Mouse (Mus musculus) heart, postnatal 10 days (tissue): ENCODE data around the gene Kctd15. TPM values are rescaled to one million over a fixed set of nuclear protein-coding genes. Genes with fewer than 3 reads are reported as not detected.

Source experiments
- DNase-seq, 2 experiments: peaks; one replicate each; pipeline ENCODE4 v3.0.0; 2021
- intact Hi-C: fragments of 180-260 bp; cut with DNase I; formaldehyde crosslinking; loops from one replicate; pipeline ENCODE4 v1.15.1; 2025
- total RNA-seq, 2 experiments: library from RNA; stranded (reverse); gene quantifications; 2 replicates each; pipeline ENCODE4 v1.2.3; 2021

The Kctd15 gene
- total RNA-seq, 2 experiments from 2014 or later: 4.2 to 5.8 TPM

DNA sequence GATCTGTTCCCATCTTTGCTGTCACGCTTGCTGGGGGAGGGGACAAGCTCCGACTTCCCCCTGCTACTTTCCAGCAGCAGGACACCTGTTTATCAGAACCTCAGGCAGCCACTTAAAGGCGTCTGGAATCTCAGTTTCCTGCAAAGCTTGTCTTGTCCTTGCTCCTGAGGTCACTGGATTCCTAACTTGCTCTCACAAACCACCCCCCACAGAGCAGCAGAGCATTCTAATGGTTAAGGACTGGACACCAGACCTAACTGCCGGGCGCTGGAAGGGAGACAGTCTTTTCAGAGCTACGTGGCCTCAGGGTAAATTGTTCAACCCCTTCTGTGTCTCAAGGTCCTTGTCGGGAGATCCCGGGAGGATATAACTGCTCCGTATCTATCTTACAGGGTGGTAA lies 12.8 kb upstream of the Kctd15 start:
- no peak for DNase-seq

DNA sequence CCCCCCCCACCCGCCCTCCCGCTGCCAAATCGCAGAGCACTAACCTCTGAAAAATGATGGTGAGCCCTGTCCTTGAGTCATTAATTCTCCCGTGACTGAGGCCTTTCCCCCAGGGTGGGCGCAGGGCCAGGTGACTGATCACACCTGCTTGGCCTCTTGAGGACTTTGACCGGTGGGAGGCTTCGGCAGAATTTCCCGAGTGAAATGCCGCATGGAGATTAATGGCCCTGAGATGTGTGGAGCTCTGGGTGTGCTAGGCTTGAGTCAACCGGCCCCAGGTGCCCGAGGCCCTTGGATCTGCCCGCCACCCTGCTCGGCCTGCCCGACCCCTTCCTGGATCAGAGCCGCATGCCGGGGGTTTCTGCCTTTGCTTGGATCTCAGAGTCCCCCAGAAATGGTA lies 11.3 kb upstream of the Kctd15 start:
- DNase-seq: no peak
- intact Hi-C loops: no loop called here

More for the DNA sequence above, 12.8 kb upstream of the Kctd15 start:
- intact Hi-C loops: no loop called here

DNA sequence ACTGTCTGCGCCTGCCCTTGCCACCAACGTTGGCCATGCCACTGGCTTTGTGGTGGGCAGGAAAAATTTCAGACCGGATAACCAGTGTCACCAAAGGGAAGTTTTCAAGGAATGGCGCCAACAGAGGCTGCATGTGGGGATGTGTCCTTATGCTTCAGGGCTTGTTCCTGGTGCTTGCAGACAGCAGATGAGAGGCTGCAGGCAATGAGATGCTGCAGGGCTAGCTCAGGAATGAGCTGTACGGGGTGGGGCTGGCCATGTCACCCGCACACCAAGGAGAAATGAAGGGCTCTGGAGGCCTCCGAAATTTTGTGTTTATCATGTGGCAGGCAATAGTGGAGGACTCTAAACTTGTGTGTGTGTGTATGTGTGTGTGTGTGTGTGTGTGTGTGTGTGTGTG lies 6.6 kb upstream of the Kctd15 start:
- no peak for DNase-seq
- intact Hi-C loops: no loop called here

DNA sequence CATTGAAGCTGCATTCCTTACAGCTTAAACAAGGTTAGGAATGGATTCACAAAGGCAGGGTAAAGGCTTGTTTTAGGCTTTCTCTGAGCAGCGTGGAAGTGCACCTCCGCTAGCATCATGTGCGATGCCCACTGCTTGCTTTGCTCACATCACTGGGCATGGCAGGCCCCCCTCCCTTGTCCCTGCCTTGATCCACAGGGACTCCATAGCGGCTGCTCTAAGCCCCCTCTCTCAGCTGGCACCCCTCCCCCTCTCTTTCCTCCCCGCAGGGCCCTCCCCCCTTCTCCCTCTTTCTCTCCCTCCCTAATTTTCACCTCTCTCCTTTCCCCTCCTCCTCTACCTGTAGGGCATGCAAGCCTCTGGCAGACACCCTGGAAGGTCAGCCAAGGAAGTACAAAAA lies 5.7 kb upstream of the Kctd15 start:
- intact Hi-C loops: no loop called here
- DNase-seq: no peak

DNA sequence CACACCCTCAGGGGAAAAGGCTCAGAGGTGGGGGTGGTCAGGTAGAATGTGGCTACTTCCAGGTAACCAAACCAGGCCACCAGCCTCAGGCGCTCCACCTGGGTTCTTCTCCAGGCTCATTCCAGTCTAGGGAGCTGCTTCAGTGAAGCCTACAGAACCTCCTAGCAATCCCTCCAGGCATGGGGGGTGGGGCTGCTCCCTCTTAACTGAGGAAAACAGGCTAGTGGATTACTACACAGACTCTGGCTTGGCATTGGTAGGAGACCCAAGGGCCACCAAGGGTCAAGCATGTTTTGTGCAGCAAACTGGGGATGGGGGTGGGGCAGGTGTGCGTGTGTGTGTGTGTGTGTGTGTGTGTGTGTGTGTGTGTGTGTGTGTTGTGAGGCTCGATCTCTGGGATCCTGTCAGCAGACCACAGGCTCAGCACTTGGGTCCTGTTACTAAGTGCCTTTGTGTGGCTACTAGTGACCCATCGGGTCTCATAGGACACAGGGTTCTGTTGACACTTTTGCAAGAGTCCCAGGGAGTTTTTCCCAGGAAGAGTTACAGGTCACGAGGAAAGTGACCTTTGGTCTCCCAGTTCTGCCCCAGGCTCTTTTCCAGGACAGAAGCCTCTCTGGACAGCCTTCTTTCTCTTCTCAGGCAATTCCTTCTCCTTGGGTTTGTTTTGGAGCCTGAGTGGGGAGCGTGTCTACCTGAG lies 3.0 kb upstream of the Kctd15 start:
- DNase-seq: no peak
- intact Hi-C loops: loop anchor here (5.0 kb wide), 3 partner anchors 42 to 222 kb away; no protein-coding TSS in a partner anchor

DNA sequence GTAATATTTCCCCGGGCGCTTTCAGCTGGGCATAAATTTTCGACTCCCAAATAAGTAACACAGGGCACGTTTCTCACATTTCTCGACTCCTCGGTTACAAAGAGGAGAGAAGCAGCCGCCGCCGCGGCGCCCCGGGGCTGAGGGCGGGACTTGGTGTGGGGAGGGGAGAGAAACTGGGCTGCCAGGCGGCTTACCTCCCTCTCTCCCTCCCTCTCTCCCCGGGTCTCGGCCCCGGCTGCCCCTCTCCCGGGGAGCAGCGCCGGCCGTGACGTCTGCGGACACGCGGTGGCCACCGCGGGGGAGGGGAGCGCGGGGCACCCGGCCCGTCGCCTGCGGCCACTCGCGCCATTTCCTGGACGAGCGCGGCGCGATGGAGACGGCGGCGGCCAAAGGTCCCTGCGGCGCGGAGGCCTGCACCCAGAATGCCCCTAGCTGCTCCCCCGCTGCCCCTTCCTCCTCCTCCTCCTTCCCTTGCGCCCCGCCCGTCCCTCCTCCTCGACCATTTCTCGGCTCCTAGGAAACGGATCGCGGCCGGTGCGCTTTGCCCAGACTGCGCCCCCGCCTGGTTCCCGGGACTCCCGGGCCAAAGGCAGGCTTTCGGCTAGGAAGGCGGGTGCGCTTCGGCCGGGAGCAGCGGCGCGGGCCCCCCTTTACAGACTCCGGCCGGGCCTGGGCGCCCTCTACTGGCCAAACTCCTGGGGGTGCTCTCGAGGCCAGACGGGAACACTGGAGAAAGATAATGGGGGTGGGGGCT lies 1.3 kb downstream of the Kctd15 start:
- peak; percentile 92 to 94 for DNase-seq
- intact Hi-C loops: loop anchor here (2.0 to 5.0 kb wide), 4 partner anchors 38 to 218 kb away; no protein-coding TSS in a partner anchor

DNA sequence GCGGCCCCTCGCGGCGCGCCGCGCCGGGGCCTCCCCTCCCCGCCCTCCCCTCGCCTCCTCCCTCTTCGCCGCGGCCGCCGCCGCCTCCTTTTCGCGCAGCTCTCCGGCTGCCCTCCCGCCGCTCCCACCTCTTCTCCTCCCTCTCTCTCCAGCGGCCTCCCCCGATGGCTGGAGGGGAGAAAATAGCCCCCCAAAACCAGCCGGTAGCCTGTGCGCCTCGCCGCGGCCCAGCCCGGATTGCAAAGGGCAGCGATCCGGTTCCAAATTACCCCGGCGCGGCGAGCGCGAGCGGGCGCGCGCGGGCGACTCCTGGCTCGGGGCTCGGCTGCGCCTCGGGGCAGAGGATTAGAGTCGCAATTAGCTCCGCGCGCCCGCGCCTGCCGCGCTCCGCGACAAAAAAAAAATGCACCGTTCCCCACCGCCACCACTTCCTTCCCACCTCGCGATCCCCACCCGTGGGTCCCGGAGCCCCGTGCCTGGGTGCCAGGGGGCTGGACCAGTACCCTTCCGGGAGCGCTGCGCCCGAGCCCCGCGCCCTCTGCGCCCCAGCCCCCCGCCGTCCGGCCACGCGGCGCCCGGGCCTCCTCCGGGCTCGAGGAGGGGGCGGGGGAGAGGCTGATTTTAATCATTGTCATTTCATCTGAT lies 2.0 kb downstream of the Kctd15 start:
- peak; percentile 61 to 69 for DNase-seq

DNA sequence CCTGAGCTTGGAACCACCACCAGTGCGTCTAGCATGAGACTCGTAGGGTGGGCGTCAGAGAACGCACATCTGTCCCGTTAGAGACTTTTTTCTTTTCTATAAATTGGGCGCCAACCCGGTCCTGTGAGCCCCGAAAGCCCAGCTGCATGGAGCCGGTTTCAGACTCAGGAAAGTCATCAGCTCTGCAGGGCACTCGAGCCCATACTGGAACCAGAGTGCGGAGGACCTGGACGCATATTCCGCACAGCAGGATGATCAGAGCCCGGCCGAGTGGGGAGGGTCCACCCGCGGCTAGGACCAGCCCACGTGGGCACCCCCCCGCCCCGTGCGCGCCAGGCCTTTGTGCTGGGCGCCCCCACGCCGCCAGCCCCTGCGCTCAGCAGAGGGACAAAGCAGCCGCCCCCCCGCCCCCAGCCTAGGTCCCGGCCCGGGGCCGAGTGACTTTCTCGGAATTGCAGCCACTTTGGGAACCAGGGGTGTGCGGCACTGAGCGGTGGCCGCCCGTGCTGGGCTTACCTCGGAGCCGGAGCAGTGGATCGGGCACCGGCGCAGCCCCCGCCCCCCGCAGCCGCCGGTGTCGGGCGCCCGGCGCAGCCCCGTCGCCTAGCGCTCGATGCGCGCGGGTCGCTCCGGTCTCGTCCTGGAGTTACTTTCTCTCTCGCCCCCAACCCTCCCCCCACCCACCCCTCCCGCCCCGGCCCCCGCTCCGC lies 2.6 kb downstream of the Kctd15 start:
- intact Hi-C loops: loop anchor here (2.0 kb wide), 1 partner anchor 161 kb away; no protein-coding TSS in a partner anchor
- DNase-seq: peak; percentile 32 to 34

More for the DNA sequence above, 2.0 kb downstream of the Kctd15 start:
- intact Hi-C loops: loop anchor here (2.0 to 5.0 kb wide), 4 partner anchors 37 to 217 kb away; no protein-coding TSS in a partner anchor

DNA sequence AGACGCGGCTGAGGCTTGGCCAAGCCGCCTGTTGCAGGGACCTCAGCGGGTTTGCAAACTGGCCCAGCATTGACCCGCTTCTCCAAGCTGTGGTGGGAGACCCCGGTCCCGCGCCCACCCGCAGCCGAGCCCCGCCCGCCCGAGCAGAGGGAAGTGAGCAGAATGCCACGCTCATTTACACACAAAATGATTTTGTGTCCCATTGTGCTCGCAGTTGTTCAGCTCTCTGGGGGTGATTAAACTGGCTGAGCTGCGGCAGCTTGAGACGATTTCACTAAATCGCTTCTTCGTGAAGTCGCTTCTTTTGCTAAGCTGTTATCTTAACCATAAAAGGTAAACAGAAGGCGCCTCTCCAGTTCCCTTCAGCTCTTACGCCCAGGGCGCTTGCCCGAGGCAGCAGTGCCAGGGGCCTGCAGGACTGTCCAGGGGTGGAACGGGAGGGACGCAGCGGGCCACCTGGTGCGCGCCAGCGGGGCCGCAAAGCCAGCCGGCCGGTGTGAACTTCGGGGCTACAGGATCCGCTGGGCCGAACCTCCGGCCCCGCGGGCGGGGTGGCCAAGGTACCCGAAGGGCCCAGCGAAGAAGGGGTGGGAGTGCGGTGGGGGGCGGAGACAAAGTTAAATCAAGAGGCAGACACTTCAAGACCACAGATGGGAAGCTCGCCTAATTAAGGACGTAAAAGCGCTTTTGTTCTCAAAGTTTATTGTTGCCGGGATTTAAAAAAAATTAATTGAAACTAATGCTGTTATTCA lies 3.6 kb downstream of the Kctd15 start:
- DNase-seq: peak; percentile 35 to 47
- intact Hi-C loops: no loop called here

DNA sequence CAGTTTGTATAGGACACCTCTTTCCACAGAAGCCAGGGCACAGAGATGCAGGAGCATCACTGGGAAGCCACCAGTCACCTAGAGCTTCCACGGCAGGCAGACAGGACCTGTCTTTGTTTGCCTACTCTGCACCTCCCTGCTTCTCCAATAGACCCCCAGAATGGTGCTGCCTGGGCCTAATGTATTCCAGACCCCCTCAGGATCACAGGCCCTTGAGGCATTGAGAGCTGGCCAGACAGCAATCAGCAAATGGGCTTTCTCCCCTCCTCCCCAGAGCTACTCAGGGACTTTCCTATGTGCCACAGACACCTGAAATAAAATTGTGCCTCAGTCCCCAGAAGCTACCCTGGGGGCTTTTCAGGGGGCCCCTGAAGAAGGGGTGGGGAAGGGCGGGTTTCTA lies 5.2 kb downstream of the Kctd15 start:
- intact Hi-C loops: no loop called here
- no peak for DNase-seq

DNA sequence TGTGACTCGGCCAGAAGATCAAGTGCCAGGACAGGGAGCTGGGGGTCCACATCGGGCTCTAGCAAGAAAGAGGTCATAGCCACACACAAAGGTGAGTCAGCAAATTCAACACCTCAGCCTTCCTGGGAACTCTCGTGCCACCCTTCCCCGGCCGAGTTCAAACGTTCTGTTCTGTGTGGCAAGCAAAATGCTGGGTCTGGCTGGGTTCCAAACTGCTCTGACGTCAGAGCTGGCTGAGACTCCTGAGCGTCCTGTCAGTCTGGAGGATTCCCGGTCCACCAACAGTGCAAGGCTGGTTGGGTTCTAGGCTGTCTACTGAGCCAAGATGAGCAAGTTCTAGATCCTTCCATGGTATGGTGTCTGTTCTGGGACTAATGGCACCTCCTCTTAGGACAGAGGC lies 9.5 kb downstream of the Kctd15 start:
- intact Hi-C loops: no loop called here
- DNase-seq: peak; percentile 50 to 67

DNA sequence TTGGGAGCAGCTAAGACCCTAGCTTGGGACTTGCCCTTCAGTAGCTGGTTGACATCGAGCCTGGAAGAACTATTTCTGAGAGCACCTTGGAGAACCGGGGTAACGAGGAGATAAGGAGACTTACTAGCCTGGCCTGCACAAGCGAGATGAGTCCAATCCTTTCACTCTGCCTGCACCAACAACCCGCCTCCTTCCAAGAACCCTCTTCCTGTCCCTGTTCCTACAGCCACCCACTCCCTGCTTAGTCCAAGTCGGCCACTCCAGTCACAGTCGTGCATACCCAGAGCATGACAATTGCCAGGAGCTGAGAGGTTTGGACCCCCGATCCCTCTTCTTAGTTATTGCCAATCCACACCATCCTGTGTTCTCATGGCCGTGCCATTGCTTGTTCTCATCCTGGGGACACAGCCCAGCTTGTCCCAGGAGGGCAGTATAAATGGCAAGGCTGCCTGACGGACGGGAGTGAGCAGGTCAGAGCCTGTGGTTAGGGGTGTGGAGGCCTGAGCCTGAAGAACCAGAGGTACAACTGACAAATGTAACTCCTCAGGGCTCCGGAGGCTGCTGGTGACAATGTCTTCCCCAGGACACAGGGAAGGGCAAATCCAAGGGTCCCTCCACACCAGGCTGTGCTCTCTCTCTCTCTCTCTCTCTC lies 10.3 kb downstream of the Kctd15 start:
- DNase-seq: no peak
- intact Hi-C loops: no loop called here

DNA sequence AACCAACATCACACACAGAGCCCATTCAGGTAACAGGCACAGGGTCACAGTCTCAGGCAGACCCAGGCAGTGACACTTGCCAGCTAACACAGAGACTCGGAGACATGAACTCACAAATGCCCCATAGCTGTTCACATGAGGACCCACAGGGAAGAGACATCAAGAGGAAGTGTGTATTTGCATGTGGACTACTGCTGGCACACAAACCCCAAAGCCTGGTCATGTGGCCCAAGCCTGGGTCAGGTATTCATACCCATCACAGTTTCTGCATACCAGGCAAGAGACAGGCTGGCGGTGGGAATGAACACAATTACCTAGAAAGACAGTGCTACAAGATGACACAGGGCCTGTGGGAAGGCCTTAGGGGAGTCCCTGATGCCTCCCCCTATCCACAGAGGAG lies 10.9 kb downstream of the Kctd15 start:
- intact Hi-C loops: no loop called here
- DNase-seq: no peak

DNA sequence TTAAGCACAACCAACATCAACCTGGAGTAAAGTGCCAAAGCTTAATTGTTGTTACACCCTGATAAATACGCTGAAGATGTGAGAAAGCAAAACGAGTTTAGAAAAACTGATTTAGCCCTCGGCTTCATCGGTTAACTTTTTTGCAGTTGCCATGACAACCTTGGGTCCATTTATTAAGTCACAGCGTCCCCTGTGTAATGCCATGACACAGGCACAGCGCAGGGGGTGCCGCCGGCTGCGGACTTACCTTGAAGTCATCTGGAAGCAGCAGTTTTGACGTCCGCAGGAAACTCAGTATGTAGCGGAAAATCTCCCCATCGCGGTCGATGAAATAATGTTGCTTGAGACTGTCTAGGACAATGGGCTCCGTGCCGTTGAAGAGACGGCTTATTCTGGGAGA lies 11.9 kb downstream of the Kctd15 start:
- DNase-seq: no peak
- intact Hi-C loops: no loop called here

DNA sequence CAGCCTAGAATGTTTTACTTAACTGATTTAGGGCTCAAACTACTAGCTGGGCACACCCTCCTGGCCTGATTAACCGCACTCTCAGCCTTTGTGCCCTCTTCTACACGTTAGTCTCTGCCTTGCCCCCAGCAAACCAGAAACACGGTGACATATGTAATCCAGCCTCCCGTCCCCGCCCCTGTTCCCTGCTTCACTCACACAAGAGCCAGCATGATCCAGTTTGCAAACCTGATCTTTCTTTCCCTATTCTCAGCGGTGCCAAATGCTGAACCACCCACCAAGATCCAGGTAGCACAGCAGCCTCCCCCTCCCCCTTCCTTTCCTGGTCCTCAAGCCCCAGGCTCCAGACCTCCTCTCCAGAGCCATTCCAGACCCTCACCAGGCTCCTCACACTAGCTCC lies 13.2 kb downstream of the Kctd15 start:
- intact Hi-C loops: no loop called here
- no peak for DNase-seq

DNA sequence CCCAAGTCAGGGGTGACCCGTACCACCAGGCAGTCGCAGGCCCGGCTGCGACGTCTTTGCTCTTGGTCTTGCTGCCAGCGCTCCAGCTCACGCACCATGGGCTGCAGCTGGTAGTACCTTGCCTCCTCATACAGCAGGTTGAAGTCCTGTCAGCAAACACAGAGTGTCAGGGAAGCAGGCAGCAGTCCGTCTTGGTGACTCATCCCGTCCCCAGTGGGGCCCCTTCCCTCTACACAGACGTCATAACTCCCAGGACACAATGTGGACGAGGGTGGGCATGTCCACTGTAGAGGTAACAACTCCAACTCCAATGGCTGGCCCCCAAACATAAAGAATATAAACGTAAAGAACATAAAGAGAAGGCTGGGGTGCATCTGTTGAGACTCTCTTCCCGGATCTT lies 14.6 kb downstream of the Kctd15 start:
- intact Hi-C loops: no loop called here

DNA sequence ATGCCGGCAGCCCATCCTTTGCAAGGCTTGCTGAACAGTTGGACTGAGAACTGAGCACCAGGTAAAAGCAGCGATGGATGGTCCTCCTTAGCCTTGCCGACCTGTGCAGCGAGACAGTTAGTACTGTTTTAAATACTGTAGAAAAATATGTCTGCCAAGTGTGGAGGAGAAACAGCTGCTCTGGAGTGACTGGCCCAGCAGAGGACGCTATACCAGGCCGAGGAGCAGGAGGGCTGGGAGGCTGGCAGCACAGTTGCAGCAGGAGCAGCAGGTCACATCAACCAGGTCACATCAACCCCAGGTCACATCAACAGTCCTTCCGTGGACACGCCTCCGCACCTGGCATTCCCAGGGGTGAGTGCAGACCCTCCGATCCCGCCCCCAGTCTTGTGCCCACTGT lies 16.7 kb downstream of the Kctd15 start:
- intact Hi-C loops: no loop called here
- no peak for DNase-seq

More for the DNA sequence above, 14.6 kb downstream of the Kctd15 start:
- no peak for DNase-seq

DNA sequence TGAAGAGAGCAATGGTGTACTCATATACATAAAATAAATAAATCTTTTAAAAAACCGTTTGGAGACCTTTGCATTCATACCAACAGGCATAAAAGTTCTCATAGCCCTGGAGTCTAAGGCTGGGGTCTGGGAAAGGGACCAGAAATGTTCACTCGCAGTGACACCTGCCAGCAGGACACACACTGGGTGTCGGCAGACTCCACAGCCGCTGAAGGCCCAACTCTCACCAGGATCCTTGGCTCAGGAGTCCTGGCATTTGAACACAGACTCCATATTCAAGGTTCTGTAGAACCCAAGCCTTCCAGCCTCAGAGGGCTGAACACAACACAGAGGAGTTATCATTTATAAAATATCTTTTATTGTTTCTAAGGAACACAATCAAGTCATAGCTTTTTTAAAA lies 19.9 kb downstream of the Kctd15 start:
- intact Hi-C loops: no loop called here

DNA sequence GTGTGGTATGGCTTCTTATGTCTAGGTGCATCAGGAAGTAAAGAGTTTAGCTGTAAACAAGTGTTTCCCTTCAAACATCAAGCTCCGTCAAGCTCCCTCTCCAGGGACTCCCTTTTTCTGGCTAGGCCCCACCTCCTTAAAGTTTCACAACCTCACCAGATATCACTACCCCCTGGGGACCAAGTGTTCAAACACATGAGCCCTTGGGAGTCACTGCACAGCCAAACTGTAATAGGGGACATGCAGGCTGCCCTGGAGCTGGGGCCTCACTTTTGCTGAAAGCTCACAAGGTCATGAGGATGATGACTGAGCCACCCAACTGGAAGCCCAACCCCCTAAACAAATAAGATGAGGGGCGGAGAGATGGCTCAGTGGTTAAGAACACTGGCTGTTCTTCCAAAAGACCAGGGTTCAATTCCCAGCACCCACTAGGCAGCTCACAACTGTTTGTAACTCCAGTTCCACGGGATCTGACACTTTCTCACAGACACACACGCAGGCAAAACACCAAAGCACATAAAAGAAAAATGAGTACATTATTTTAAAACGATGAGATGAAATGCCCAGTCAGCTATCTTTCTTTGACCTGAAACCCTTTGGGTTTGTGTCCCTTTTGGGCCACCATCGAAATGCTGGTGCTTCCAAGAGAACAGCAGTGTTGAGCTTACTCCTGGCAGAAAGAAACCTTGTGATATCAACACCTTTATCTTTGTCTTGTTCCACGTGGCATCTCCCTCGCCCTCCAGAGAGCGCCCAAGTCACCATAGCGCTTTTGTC lies 23.4 kb downstream of the Kctd15 start:
- DNase-seq: no peak
- intact Hi-C loops: no loop called here

More for the DNA sequence above, 19.9 kb downstream of the Kctd15 start:
- DNase-seq: no peak
